Mouse (Mus musculus) spleen, postnatal 14 days (tissue): Measurements from ENCODE around the gene Sp8.

Source experiments
- DNase-seq, 2 experiments: peaks; one replicate each; pipeline ENCODE4 v3.0.0; 2021 to 2022; ENCODE audit warnings: low spot score in 2 of 2

The Sp8 gene

GRCm38 (mm10) chr12:118848496-118849202 lies 2.5 kb downstream of the Sp8 start:
- no peak for DNase-seq

- DNase-seq: no peak
Measured at GRCm38 (mm10) chr12:118849203-118849861, 3.2 kb downstream of the Sp8 start.

- no peak for DNase-seq
Measured at GRCm38 (mm10) chr12:118849996-118850395, 3.9 kb downstream of the Sp8 start.

- DNase-seq: no peak
Measured at GRCm38 (mm10) chr12:118850851-118851410, 4.8 kb downstream of the Sp8 start.

GRCm38 (mm10) chr12:118853331-118853730 lies 7.2 kb downstream of the Sp8 start:
- DNase-seq: no peak

- no peak for DNase-seq
Measured at GRCm38 (mm10) chr12:118854401-118854800, 8.3 kb downstream of the Sp8 start.

- no peak for DNase-seq
Measured at GRCm38 (mm10) chr12:118854831-118855453, 8.8 kb downstream of the Sp8 start.

GRCm38 (mm10) chr12:118856151-118856550 lies 10.0 kb downstream of the Sp8 start:
- no peak for DNase-seq

- DNase-seq: no peak
Measured at GRCm38 (mm10) chr12:118872673-118873072, 26.5 kb downstream of the Sp8 start.

- DNase-seq: no peak
Measured at GRCm38 (mm10) chr12:118882790-118883189, 36.7 kb downstream of the Sp8 start.

GRCm38 (mm10) chr12:118887964-118888363 lies 41.8 kb downstream of the Sp8 start:
- DNase-seq: no peak
